Mouse (Mus musculus): ENCODE results near the gene Lrrc71. TPM values are rescaled to one million over a fixed set of nuclear protein-coding genes. Genes with fewer than 3 reads are reported as not detected.

Gene Lrrc71
- total and polyA plus RNA-seq, 3 experiments, result 0.14 to 0.17 TPM; not detected in 1

DNA sequence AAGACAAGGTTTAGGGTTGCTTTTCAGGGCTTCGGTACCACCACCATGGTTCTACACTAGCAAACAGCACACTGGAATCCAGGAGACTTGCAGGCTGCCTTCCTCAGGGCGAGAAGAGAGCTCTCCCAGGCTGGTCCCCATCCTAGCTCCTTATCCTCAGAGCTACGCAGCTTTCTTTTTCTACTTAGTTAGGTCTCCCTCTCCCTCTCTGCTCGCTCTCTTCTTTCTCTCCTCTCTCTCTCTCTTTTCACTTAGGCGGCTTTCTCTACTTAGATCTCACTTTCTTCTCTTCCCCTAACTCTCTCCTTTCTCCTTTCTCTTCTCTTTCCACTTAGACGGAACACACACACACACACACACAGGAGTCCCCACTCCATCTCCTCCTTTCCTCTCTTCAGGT lies 20.0 kb upstream of the Lrrc71 start:
- Histone ChIP-seq H3K27ac (ENCODE audit: insufficient read depth, low read depth) (no peak overlapping the region), H3K27me3 (replicated peaks) (peaks cover 49% of the 10 kb centered on the region), H3K9me3 (replicated peaks; ENCODE audit: low read length) (no peaks in the 10 kb centered on the region), H3K4me1 (ENCODE audit: control insufficient read depth in 1 of 2, insufficient read depth in 2 of 2) (peaks cover 8 to 35% of the 10 kb centered on the region in 2 experiments), H3K9ac (ENCODE audit: insufficient read depth, low read depth) (0 out of 2 replicates have a peak overlapping the region, but pooled peaks have one; percentile 22), H3K4me2 (ENCODE audit: insufficient read depth, low read depth, poor library complexity, severe bottlenecking) (peak overlapping the region; percentile 81), H3K4me3 (replicated peaks in 1 of 3; ENCODE audit: low read depth in 2 of 3, low read length in 2 of 3, poor library complexity in 1 of 3) (peak overlapping the region in 2 of 3 experiments; percentile 35 to 57), H3K36me3 (replicated peaks in 1 of 2; ENCODE audit: control insufficient read depth in 1 of 2, insufficient read depth in 1 of 2, low read length in 1 of 2) (no peaks in the 10 kb centered on the region), H3K79me2 (replicated peaks; ENCODE audit: control insufficient read depth, extremely low read depth, insufficient read depth, poor library complexity, severe bottlenecking) (no peaks in the 10 kb centered on the region)
- dilution Hi-C loops (cut with MboI; ENCODE audit: extremely low pct_ligation_motif_present, extremely low pct_unique_long_range_greater_than_20kb, low sequenced_read_pairs) (no loop called here), in situ Hi-C loops (cut with MboI; ENCODE audit: low pct_ligation_motif_present, low pct_unique_long_range_greater_than_20kb, low sequenced_read_pairs) (no loop called here)
- TF ChIP-seq NRF1 (IDR thresholded peaks at IDR 0.05; ENCODE audit: low read depth, low read length), result no peak
- no peak for TF ChIP-seq IRF4 (IDR thresholded peaks at IDR 0.05; ENCODE audit: low read depth, low read length)
- no peak for TF ChIP-seq JUN (IDR thresholded peaks at IDR 0.05; ENCODE audit: insufficient read depth, low read depth, low read length)
- TF ChIP-seq ZC3H11A (IDR thresholded peaks at IDR 0.05; ENCODE audit: low read depth, low read length), result no peak
- TF ChIP-seq PAX5 (IDR thresholded peaks at IDR 0.05; ENCODE audit: low read length), result no peak
- no peak for TF ChIP-seq TCF12 (IDR thresholded peaks at IDR 0.05; ENCODE audit: low read depth, low read length)
- no peak for TF ChIP-seq JUND (conservative IDR thresholded peaks at IDR 0.05; ENCODE audit: low read depth, low read length)
- TF ChIP-seq ZKSCAN1 (IDR thresholded peaks at IDR 0.05; ENCODE audit: borderline replicate concordance, low read depth, low read length), result no peak
- no peak for TF ChIP-seq CHD2 (IDR thresholded peaks at IDR 0.05; ENCODE audit: low read length)
- no peak for TF ChIP-seq CTCF (conservative IDR thresholded peaks at IDR 0.05 in 1 of 2, IDR thresholded peaks at IDR 0.05 in 1 of 2; ENCODE audit: low read depth in 2 of 2, low read length in 2 of 2)
- no peak for TF ChIP-seq SMC3 (IDR thresholded peaks at IDR 0.05; ENCODE audit: low read depth, low read length)
- no peak for TF ChIP-seq BHLHE40 (IDR thresholded peaks at IDR 0.05; ENCODE audit: low read depth, low read length)
- no peak for TF ChIP-seq EP300 (IDR thresholded peaks at IDR 0.05; ENCODE audit: low read length)
- TF ChIP-seq USF2 (conservative IDR thresholded peaks at IDR 0.05; ENCODE audit: low read depth, low read length), result no peak
- DNase-seq (ENCODE audit: extremely low read depth), result no peak

DNA sequence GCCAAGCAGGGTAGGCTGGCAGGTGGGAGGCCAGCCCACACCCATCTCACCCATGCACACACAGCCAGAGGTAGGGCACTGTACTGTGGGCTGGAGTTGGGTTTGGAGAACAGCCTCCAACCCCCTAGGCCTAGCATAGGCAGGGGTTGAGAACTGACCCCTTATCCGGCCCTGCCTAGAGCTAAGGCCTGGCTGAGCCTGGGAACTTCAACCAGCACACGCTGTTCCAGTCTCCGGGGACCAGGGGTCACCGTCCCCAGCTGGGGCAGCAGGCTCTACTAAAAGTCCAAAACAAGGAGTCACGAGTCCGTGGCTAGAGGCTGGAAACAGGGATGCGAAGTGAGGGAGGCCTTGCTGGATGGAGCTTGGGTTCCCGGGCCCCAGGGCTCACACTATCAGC lies 19.3 kb upstream of the Lrrc71 start:
- Histone ChIP-seq H3K36me3 (replicated peaks in 1 of 2; ENCODE audit: control insufficient read depth in 1 of 2, insufficient read depth in 1 of 2, low read length in 1 of 2) (no peaks in the 10 kb centered on the region), H3K4me3 (replicated peaks in 1 of 3; ENCODE audit: low read depth in 2 of 3, low read length in 2 of 3, poor library complexity in 1 of 3) (no peak overlapping the region), H3K9me3 (replicated peaks; ENCODE audit: low read length) (no peaks in the 10 kb centered on the region), H3K79me2 (replicated peaks; ENCODE audit: control insufficient read depth, extremely low read depth, insufficient read depth, poor library complexity, severe bottlenecking) (no peaks in the 10 kb centered on the region), H3K4me2 (ENCODE audit: insufficient read depth, low read depth, poor library complexity, severe bottlenecking) (no peak overlapping the region), H3K9ac (ENCODE audit: insufficient read depth, low read depth) (no peak overlapping the region), H3K27me3 (replicated peaks) (peaks cover 44% of the 10 kb centered on the region), H3K4me1 (ENCODE audit: control insufficient read depth in 1 of 2, insufficient read depth in 2 of 2) (peaks cover 8 to 35% of the 10 kb centered on the region in 2 experiments), H3K27ac (ENCODE audit: insufficient read depth, low read depth) (no peak overlapping the region)
- no peak for DNase-seq (ENCODE audit: extremely low read depth)
- in situ Hi-C loops (cut with MboI; ENCODE audit: low pct_ligation_motif_present, low pct_unique_long_range_greater_than_20kb, low sequenced_read_pairs) (no loop called here), dilution Hi-C loops (cut with MboI; ENCODE audit: extremely low pct_ligation_motif_present, extremely low pct_unique_long_range_greater_than_20kb, low sequenced_read_pairs) (no loop called here)
- TF ChIP-seq E2F4 (IDR thresholded peaks at IDR 0.05; ENCODE audit: insufficient replicate concordance, low read depth, low read length), result no peak
- no peak for TF ChIP-seq ZMIZ1 (IDR thresholded peaks at IDR 0.05; ENCODE audit: low read depth, low read length)
